Mouse (Mus musculus) liver, adult (tissue): ENCODE results near the gene Slc26a9.

Experiments
- GATA4 ChIP-seq: IDR thresholded peaks from 2 replicates; pipeline ENCODE4 v1.6.1; 2014; ENCODE audit warnings: mild to moderate bottlenecking, low read length; ENCODE audit not compliant: insufficient replicate concordance

Slc26a9 gene

GRCm38 (mm10) chr1:131743868-131744464, at the start of gene Slc26a9:
Gene Slc26a9, plus strand, starts transcription at chr1:131744022.
- no peak for TF ChIP-seq GATA4

GRCm38 (mm10) chr1:131695308-131695707, 48.5 kb upstream of the Slc26a9 start:
- no peak for TF ChIP-seq GATA4

GRCm38 (mm10) chr1:131696325-131696724, 47.5 kb upstream of the Slc26a9 start:
- no peak for TF ChIP-seq GATA4

- no peak for TF ChIP-seq GATA4
These were observed 45.1 kb upstream of the Slc26a9 start for GRCm38 (mm10) chr1:131698770-131699169.

GRCm38 (mm10) chr1:131699642-131700041, 44.2 kb upstream of the Slc26a9 start:
- TF ChIP-seq GATA4 = no peak

- TF ChIP-seq GATA4 = no peak
These were observed 43.4 kb upstream of the Slc26a9 start for GRCm38 (mm10) chr1:131700447-131700846.

GRCm38 (mm10) chr1:131701391-131701790, 42.4 kb upstream of the Slc26a9 start:
- TF ChIP-seq GATA4 = no peak

- no peak for TF ChIP-seq GATA4
These were observed 41.6 kb upstream of the Slc26a9 start for GRCm38 (mm10) chr1:131702094-131702766.

- TF ChIP-seq GATA4 = no peak
These were observed 40.3 kb upstream of the Slc26a9 start for GRCm38 (mm10) chr1:131703482-131703881.

- TF ChIP-seq GATA4 = no peak
These were observed 35.5 kb upstream of the Slc26a9 start for GRCm38 (mm10) chr1:131708338-131708737.

- no peak for TF ChIP-seq GATA4
These were observed 32.3 kb upstream of the Slc26a9 start for GRCm38 (mm10) chr1:131711518-131711917.

GRCm38 (mm10) chr1:131712386-131712785, 31.4 kb upstream of the Slc26a9 start:
- no peak for TF ChIP-seq GATA4

GRCm38 (mm10) chr1:131714388-131715337, 29.2 kb upstream of the Slc26a9 start:
- TF ChIP-seq GATA4 = no peak

- TF ChIP-seq GATA4 = no peak
These were observed 24.7 kb upstream of the Slc26a9 start for GRCm38 (mm10) chr1:131718952-131719694.

- no peak for TF ChIP-seq GATA4
These were observed 21.8 kb upstream of the Slc26a9 start for GRCm38 (mm10) chr1:131721989-131722388.
